In genomic region chr6:124884714-124885500, GRCm38 (mm10) we compare ENCODE assay signal across 14 mouse cellular contexts. TPM values are rescaled to one million over a fixed set of nuclear protein-coding genes. Genes with fewer than 3 reads are reported as not detected.
A peak's percentile ranks its signal among the peaks of the same experiment; 100 is the strongest.
DNase-seq lines count a peak whose midpoint lies in the region; ATAC-seq lines count a peak whose summit lies in the region.
"Had no signal": no experiment of that assay in that cellular context is flagged by ENCODE, and none has a peak within 500 bp of the region (broad histone marks: within the 10 kb centered on the region; RNA-seq: fewer than 3 reads in every experiment).

No protein-coding gene starts in this region.

- DNase-seq in heart, adult 11 months = peak; percentile 97
- DNase-seq in heart, postnatal 25 days (ENCODE audit: low spot score) = no peak
- DNase-seq in CD8-positive naive resting alpha-beta T cell, adult 2 months (ENCODE audit: low read depth in 2 of 2, low spot score in 2 of 2) = peak; percentile 52 to 69
- DNase-seq in cerebellum, postnatal 10 days = peak; percentile 87 to 90
- no peak for DNase-seq in gastrocnemius, postnatal 25 days
- DNase-seq in forebrain, embryonic 14.5 days (ENCODE audit: low spot score) = no peak
- DNase-seq: kidney, postnatal 25 days; lung, postnatal 36 days had no signal

- H3K4me1 ChIP-seq in forebrain, embryonic 14.5 days (ENCODE audit: control insufficient read depth, insufficient read depth, low read length) = no peaks in the 10 kb centered on the region
- H3K4me1 ChIP-seq: stomach, embryonic 15.5 days had no signal

- no peak overlapping the region for H3K4me3 ChIP-seq in forebrain, embryonic 14.5 days (ENCODE audit: low read depth, low read length)
- H3K4me3 ChIP-seq: neural tube, embryonic 13.5 days; stomach, embryonic 15.5 days had no signal

- H3K9me3 ChIP-seq in forebrain, embryonic 14.5 days (replicated peaks; ENCODE audit: control insufficient read depth, low read length) = no peaks in the 10 kb centered on the region
- H3K9me3 ChIP-seq: neural tube, embryonic 13.5 days; stomach, embryonic 15.5 days had no signal

- H3K36me3 ChIP-seq in forebrain, embryonic 14.5 days (ENCODE audit: control insufficient read depth, insufficient read depth, low read length) = no peaks in the 10 kb centered on the region
- H3K36me3 ChIP-seq: neural tube, embryonic 13.5 days; stomach, embryonic 15.5 days had no signal

- H3K4me2 ChIP-seq in forebrain, embryonic 14.5 days (ENCODE audit: low read length) = no peak overlapping the region
- H3K4me2 ChIP-seq: neural tube, embryonic 13.5 days; stomach, embryonic 15.5 days had no signal

- no peak overlapping the region for H3K9ac ChIP-seq in forebrain, embryonic 14.5 days (ENCODE audit: low read length)
- H3K9ac ChIP-seq: neural tube, embryonic 13.5 days; stomach, embryonic 15.5 days had no signal

- no peak overlapping the region for H3K27ac ChIP-seq in forebrain, embryonic 14.5 days (ENCODE audit: low read depth, low read length)
- H3K27ac ChIP-seq: neural tube, embryonic 13.5 days; stomach, embryonic 15.5 days had no signal

- ATAC-seq in inflammation-experienced regulatory T-cells, adult 6 months = peak; percentile 94
- no peak for ATAC-seq in erythroid progenitor cell, adult 5-6 weeks (replicated peaks; ENCODE audit: low FRiP score, poor library complexity, severe bottlenecking)
- no peak for ATAC-seq in forebrain, embryonic 14.5 days

- 80% methylated on average over 10 of the region's 10 CpGs for WGBS in forebrain, embryonic 14.5 days

- intact Hi-C loops in heart, postnatal 25 days (cut with DNase I) = no loop called here

- no peaks in the 10 kb centered on the region for H3K27me3 ChIP-seq in forebrain, embryonic 14.5 days (replicated peaks; ENCODE audit: control insufficient read depth, insufficient read depth, low read length)
- H3K27me3 ChIP-seq: CH12.LX; neural tube, embryonic 13.5 days; stomach, embryonic 15.5 days had no signal

RNA-seq across cellular contexts. Expression of gene Cd4, which starts 3.1 kb away (rescaled TPM):
- 1 to 10 TPM in 1 of 2 experiments, under 1 TPM in 1; 0.73 to 1.3 TPM for total RNA-seq in heart, postnatal 25 days (2021)
- 100 to 1,000 TPM; 319 to 446 (median 407) TPM for polyA plus RNA-seq in inflammation-experienced regulatory T-cells, adult 6 months (2017; shearing (Covaris generic))
- total RNA-seq in erythroid progenitor cell, adult 5-6 weeks (2015; ENCODE audit: low replicate concordance) = 4.3 and 12.2 TPM in 2 replicates
- 5.0 and 6.8 TPM in 2 replicates for total RNA-seq in erythroid progenitor cell, adult 5-6 weeks (2017; ENCODE audit: low replicate concordance)
- total RNA-seq in gastrocnemius, postnatal 25 days (2021) = 1 to 10 TPM in 1 of 2 experiments, not detected in 1; 1.2 TPM
- polyA plus RNA-seq in forebrain, embryonic 14.5 days (2014; fragmentation: Nextera tagmentation; extraction: Ambion mirVana) = 0.29 and 0.38 TPM in 2 replicates
- polyA plus RNA-seq: limb, embryonic 11.5 days; neural tube, embryonic 13.5 days had no signal

RNA-seq across cellular contexts. Expression of gene Gpr162, which starts 21.1 kb away (rescaled TPM):
- total RNA-seq in heart, postnatal 25 days (2021) = 1 to 10 TPM in 1 of 2 experiments, under 1 TPM in 1; 0.62 to 1.0 TPM
- under 1 TPM in 2 of 3 experiments, not detected in 1; 0.16 to 0.19 TPM for polyA plus RNA-seq in inflammation-experienced regulatory T-cells, adult 6 months (2017; shearing (Covaris generic))
- total RNA-seq in erythroid progenitor cell, adult 5-6 weeks (2015; ENCODE audit: low replicate concordance) = not detected in 2 replicates
- not detected in 2 replicates for total RNA-seq in erythroid progenitor cell, adult 5-6 weeks (2017; ENCODE audit: low replicate concordance)
- total RNA-seq in gastrocnemius, postnatal 25 days (2021) = under 1 TPM; 0.23 to 0.32 TPM
- 11.0 and 13.0 TPM in 2 replicates for polyA plus RNA-seq in forebrain, embryonic 14.5 days (2014; fragmentation: Nextera tagmentation; extraction: Ambion mirVana)

RNA-seq across cellular contexts. Expression of gene Lag3, which starts 26.6 kb away (rescaled TPM):
- total RNA-seq in heart, postnatal 25 days (2021) = under 1 TPM; 0.34 to 0.83 TPM
- 10 to 100 TPM; 30.8 to 40.1 (median 38.3) TPM for polyA plus RNA-seq in inflammation-experienced regulatory T-cells, adult 6 months (2017; shearing (Covaris generic))
- 1.8 TPM in 1 of 2 replicates, not detected in the other for total RNA-seq in erythroid progenitor cell, adult 5-6 weeks (2015; ENCODE audit: low replicate concordance)
- total RNA-seq in erythroid progenitor cell, adult 5-6 weeks (2017; ENCODE audit: low replicate concordance) = 0.90 TPM in 1 of 2 replicates, not detected in the other
- total RNA-seq in gastrocnemius, postnatal 25 days (2021) = under 1 TPM in 1 of 2 experiments, not detected in 1; 0.51 TPM
- 1.2 and 2.7 TPM in 2 replicates for polyA plus RNA-seq in forebrain, embryonic 14.5 days (2014; fragmentation: Nextera tagmentation; extraction: Ambion mirVana)

RNA-seq across cellular contexts. Expression of gene P3h3, which starts 27.4 kb away (rescaled TPM):
- total RNA-seq in heart, postnatal 25 days (2021) = 10 to 100 TPM; 12.3 to 13.5 TPM
- under 1 TPM in 2 of 3 experiments, not detected in 1; 0.30 to 0.36 TPM for polyA plus RNA-seq in inflammation-experienced regulatory T-cells, adult 6 months (2017; shearing (Covaris generic))
- 1.1 and 2.5 TPM in 2 replicates for total RNA-seq in erythroid progenitor cell, adult 5-6 weeks (2015; ENCODE audit: low replicate concordance)
- 0.83 and 3.0 TPM in 2 replicates for total RNA-seq in erythroid progenitor cell, adult 5-6 weeks (2017; ENCODE audit: low replicate concordance)
- total RNA-seq in gastrocnemius, postnatal 25 days (2021) = 1 to 10 TPM; 8.2 to 9.3 TPM
- polyA plus RNA-seq in forebrain, embryonic 14.5 days (2014; fragmentation: Nextera tagmentation; extraction: Ambion mirVana) = 6.2 and 10.1 TPM in 2 replicates

RNA-seq across cellular contexts. Expression of gene Ptms, which starts 35.0 kb away (rescaled TPM):
- total RNA-seq in heart, postnatal 25 days (2021) = 100 to 1,000 TPM; 235 to 245 TPM
- polyA plus RNA-seq in inflammation-experienced regulatory T-cells, adult 6 months (2017; shearing (Covaris generic)) = 10 to 100 TPM in 2 of 3 experiments, 1 to 10 TPM in 1; 9.5 to 15.5 (median 12.1) TPM
- 15.5 and 20.5 TPM in 2 replicates for total RNA-seq in erythroid progenitor cell, adult 5-6 weeks (2015; ENCODE audit: low replicate concordance)
- 7.9 and 18.6 TPM in 2 replicates for total RNA-seq in erythroid progenitor cell, adult 5-6 weeks (2017; ENCODE audit: low replicate concordance)
- total RNA-seq in gastrocnemius, postnatal 25 days (2021) = 100 to 1,000 TPM; 126 to 152 TPM
- polyA plus RNA-seq in forebrain, embryonic 14.5 days (2014; fragmentation: Nextera tagmentation; extraction: Ambion mirVana) = 479 and 481 TPM in 2 replicates

Comparison
In these comparisons a context has a peak if more than half of its experiments do, and no peak if none do; other contexts are left out.
1. DNase-seq: peak in heart, adult 11 months (single experiment), CD8-positive naive resting alpha-beta T cell, adult 2 months (2 of 2) and cerebellum, postnatal 10 days (2 of 2); none in heart, postnatal 25 days (single experiment), gastrocnemius, postnatal 25 days (single experiment) and forebrain, embryonic 14.5 days (single experiment).